Mouse (Mus musculus) heart, adult 2 months (tissue): ENCODE measurements around the gene Acd.

Experiments
- CTCF ChIP-seq: fragments of 200-600 bp; IDR thresholded peaks from 2 replicates; pipeline ENCODE4 v1.8.1; 2022; ENCODE audit warnings: antibody characterized with exemption, mild to moderate bottlenecking, moderate library complexity
- EP300 ChIP-seq: fragments of 200-500 bp; IDR thresholded peaks from 2 replicates; pipeline ENCODE4 v1.6.1; 2011; ENCODE audit warnings: low read depth, low read length, control low read depth; ENCODE audit not compliant: insufficient read depth
- POLR2A ChIP-seq: fragments of 200-500 bp; IDR thresholded peaks from 2 replicates; pipeline ENCODE4 v1.6.1; 2011; ENCODE audit warnings: mild to moderate bottlenecking, low read depth, low read length, control low read depth; ENCODE audit not compliant: insufficient read depth

- TF ChIP-seq POLR2A (no peak), CTCF (no peak), EP300 (no peak)
These were observed 38.3 kb upstream of the Acd start for GRCm38 (mm10) chr8:105739216-105739615.
